Mouse (Mus musculus) CH12.LX (cell line): ENCODE data around the gene Eef1a1. TPM values are rescaled to one million over a fixed set of nuclear protein-coding genes. Genes with fewer than 3 reads are reported as not detected.

Source experiments
- DNase-seq: peaks from one replicate; pipeline ENCODE4 v3.0.0-alpha.2; 2013; ENCODE audit errors: extremely low read depth
- H3K27ac ChIP-seq: 2 replicates; pipeline ENCODE4 v1.5.1; 2012; ENCODE audit warnings: low read depth, mild to moderate bottlenecking, control low read depth, moderate library complexity; ENCODE audit not compliant: insufficient read depth
- H3K27me3 ChIP-seq: replicated peaks from 2 replicates; pipeline ENCODE3; 2012; ENCODE audit warnings: inconsistent platforms
- H3K36me3 ChIP-seq, 2 experiments: replicated peaks in 1 of 2; 2 replicates each; pipeline versions ENCODE3 to v1.6.1; 2012; ENCODE audit warnings: inconsistent platforms in 1 of 2, low read length in 1 of 2, mild to moderate bottlenecking in 1 of 2, mixed read lengths in 1 of 2, moderate library complexity in 1 of 2; ENCODE audit not compliant: control insufficient read depth in 1 of 2, insufficient read depth in 1 of 2
- H3K4me1 ChIP-seq, 2 experiments: 2 replicates each; pipeline ENCODE4 v1.6.1; 2012; ENCODE audit warnings: inconsistent platforms in 1 of 2, moderate library complexity in 1 of 2; ENCODE audit not compliant: insufficient read depth in 2 of 2, control insufficient read depth in 1 of 2
- H3K4me2 ChIP-seq: 2 replicates; pipeline ENCODE4 v1.6.1; 2012; ENCODE audit warnings: low read depth, mild to moderate bottlenecking, control low read depth; ENCODE audit not compliant: poor library complexity, insufficient read depth, severe bottlenecking
- H3K4me3 ChIP-seq, 3 experiments: fragments of 150-350 bp in 1 of 3; sonication (generic) in 1 of 3; replicated peaks in 1 of 3; 2 replicates each; pipeline versions ENCODE3 to v1.5.1; 2011 to 2012; ENCODE audit warnings: low read depth in 2 of 3, low read length in 2 of 3, mild to moderate bottlenecking in 2 of 3, moderate library complexity in 2 of 3, control low read depth in 1 of 3, improper control_type of control experiment in 1 of 3, inconsistent platforms in 1 of 3, mixed read lengths in 1 of 3; ENCODE audit not compliant: poor library complexity in 1 of 3
- H3K79me2 ChIP-seq: replicated peaks from 2 replicates; pipeline ENCODE4 v1.6.1; 2012; ENCODE audit warnings: mild to moderate bottlenecking, moderate library complexity; ENCODE audit not compliant: control insufficient read depth, poor library complexity, insufficient read depth, severe bottlenecking; ENCODE audit errors: extremely low read depth
- H3K9ac ChIP-seq: 2 replicates; pipeline ENCODE4 v1.6.1; 2012; ENCODE audit warnings: low read depth, mild to moderate bottlenecking, control low read depth, moderate library complexity; ENCODE audit not compliant: insufficient read depth
- H3K9me3 ChIP-seq: replicated peaks from 2 replicates; pipeline ENCODE3; 2012; ENCODE audit warnings: low read length, inconsistent platforms, mixed read lengths
- BHLHE40 ChIP-seq: IDR thresholded peaks from 2 replicates; pipeline ENCODE4 v1.6.1; 2011; ENCODE audit warnings: mild to moderate bottlenecking, low read depth, low read length, improper control_type of control experiment
- CHD1 ChIP-seq: IDR thresholded peaks from 2 replicates; pipeline ENCODE4 v1.6.1; 2012; ENCODE audit warnings: low read depth, low read length, improper control_type of control experiment, inconsistent platforms
- CHD2 ChIP-seq: IDR thresholded peaks from 2 replicates; pipeline ENCODE4 v1.6.1; 2011; ENCODE audit warnings: low read length, improper control_type of control experiment
- CTCF ChIP-seq, 2 experiments: IDR thresholded peaks in 1 of 2; conservative IDR thresholded peaks in 1 of 2; 2 replicates each; pipeline ENCODE4 v1.5.1; 2011 to 2012; ENCODE audit warnings: low read depth in 2 of 2, low read length in 2 of 2, improper control_type of control experiment in 1 of 2, inconsistent platforms in 1 of 2, mild to moderate bottlenecking in 1 of 2, moderate library complexity in 1 of 2
- E2F4 ChIP-seq: IDR thresholded peaks from 2 replicates; pipeline ENCODE4 v1.6.1; 2011; ENCODE audit warnings: low read depth, low read length, improper control_type of control experiment; ENCODE audit not compliant: insufficient replicate concordance
- ELF1 ChIP-seq: IDR thresholded peaks from 2 replicates; pipeline ENCODE4 v1.6.1; 2014; ENCODE audit warnings: low read depth, mild to moderate bottlenecking, inconsistent platforms, low read length, improper control_type of control experiment
- EP300 ChIP-seq: IDR thresholded peaks from 2 replicates; pipeline ENCODE4 v1.6.1; 2011; ENCODE audit warnings: low read length, improper control_type of control experiment
- ETS1 ChIP-seq: conservative IDR thresholded peaks from 2 replicates; pipeline ENCODE4 v1.6.1; 2012; ENCODE audit warnings: low read depth, mild to moderate bottlenecking, inconsistent platforms, low read length, improper control_type of control experiment, moderate library complexity
- GABPA ChIP-seq: IDR thresholded peaks from 2 replicates; pipeline ENCODE4 v1.6.1; 2012; ENCODE audit warnings: low read depth, low read length, improper control_type of control experiment, inconsistent platforms; ENCODE audit not compliant: insufficient replicate concordance
- HCFC1 ChIP-seq: IDR thresholded peaks from 2 replicates; pipeline ENCODE4 v1.6.1; 2012; ENCODE audit warnings: low read depth, mild to moderate bottlenecking, inconsistent platforms, low read length, improper control_type of control experiment
- IRF4 ChIP-seq: IDR thresholded peaks from 2 replicates; pipeline ENCODE4 v1.6.1; 2014; ENCODE audit warnings: low read depth, mild to moderate bottlenecking, inconsistent platforms, low read length, improper control_type of control experiment
- JUN ChIP-seq: IDR thresholded peaks from 2 replicates; pipeline ENCODE4 v1.6.1; 2011; ENCODE audit warnings: low read depth, mild to moderate bottlenecking, low read length, improper control_type of control experiment, moderate library complexity; ENCODE audit not compliant: insufficient read depth
- JUND ChIP-seq: conservative IDR thresholded peaks from 2 replicates; pipeline ENCODE4 v1.6.1; 2011; ENCODE audit warnings: low read depth, low read length, improper control_type of control experiment
- KAT2A ChIP-seq: IDR thresholded peaks from 2 replicates; pipeline ENCODE4 v1.6.1; 2012; ENCODE audit warnings: low read length, improper control_type of control experiment, inconsistent platforms; ENCODE audit not compliant: insufficient replicate concordance
- MAFK ChIP-seq: IDR thresholded peaks from 2 replicates; pipeline ENCODE4 v1.6.1; 2011; ENCODE audit warnings: low read length, improper control_type of control experiment; ENCODE audit not compliant: insufficient replicate concordance
- MAX ChIP-seq: IDR thresholded peaks from 2 replicates; pipeline ENCODE4 v1.6.1; 2011; ENCODE audit warnings: low read length, improper control_type of control experiment
- MAZ ChIP-seq: IDR thresholded peaks from 2 replicates; pipeline ENCODE4 v1.6.1; 2012; ENCODE audit warnings: low read depth, mild to moderate bottlenecking, inconsistent platforms, low read length, improper control_type of control experiment, moderate library complexity
- MEF2A ChIP-seq: IDR thresholded peaks from 2 replicates; pipeline ENCODE4 v1.6.1; 2014; ENCODE audit warnings: low read depth, mild to moderate bottlenecking, inconsistent platforms, low read length, improper control_type of control experiment, borderline replicate concordance
- MXI1 ChIP-seq: IDR thresholded peaks from 2 replicates; pipeline ENCODE4 v1.6.1; 2011; ENCODE audit warnings: mild to moderate bottlenecking, low read depth, low read length, improper control_type of control experiment
- MYC ChIP-seq: IDR thresholded peaks from 2 replicates; pipeline ENCODE4 v1.6.1; 2011; ENCODE audit warnings: low read depth, mild to moderate bottlenecking, improper control_type of control experiment, low read length
- NELFE ChIP-seq: IDR thresholded peaks from 2 replicates; pipeline ENCODE4 v1.6.1; 2011; ENCODE audit warnings: low read depth, low read length, improper control_type of control experiment
- NRF1 ChIP-seq: IDR thresholded peaks from 2 replicates; pipeline ENCODE4 v1.6.1; 2014; ENCODE audit warnings: low read depth, mild to moderate bottlenecking, inconsistent platforms, low read length, improper control_type of control experiment, moderate library complexity
- PAX5 ChIP-seq: IDR thresholded peaks from 2 replicates; pipeline ENCODE4 v1.6.1; 2012; ENCODE audit warnings: low read length, inconsistent platforms, mixed read lengths
- POLR2A ChIP-seq: IDR thresholded peaks from 2 replicates; pipeline ENCODE4 v1.6.1; 2011; ENCODE audit warnings: low read depth, mild to moderate bottlenecking, improper control_type of control experiment, low read length
- POLR2AphosphoS2 ChIP-seq: IDR thresholded peaks from 2 replicates; pipeline ENCODE4 v1.6.1; 2011; ENCODE audit warnings: low read depth, low read length, improper control_type of control experiment
- RAD21 ChIP-seq: IDR thresholded peaks from 2 replicates; pipeline ENCODE4 v1.6.1; 2011; ENCODE audit warnings: low read depth, mild to moderate bottlenecking, low read length, improper control_type of control experiment, moderate library complexity
- RCOR1 ChIP-seq: conservative IDR thresholded peaks from 2 replicates; pipeline ENCODE4 v1.6.1; 2012; ENCODE audit warnings: low read depth, mild to moderate bottlenecking, inconsistent platforms, low read length, improper control_type of control experiment
- SIN3A ChIP-seq: IDR thresholded peaks from 2 replicates; pipeline ENCODE4 v1.6.1; 2012; ENCODE audit warnings: low read length, improper control_type of control experiment, inconsistent platforms
- SMC3 ChIP-seq: IDR thresholded peaks from 2 replicates; pipeline ENCODE4 v1.6.1; 2011; ENCODE audit warnings: low read depth, low read length, improper control_type of control experiment
- TBP ChIP-seq: conservative IDR thresholded peaks from 2 replicates; pipeline ENCODE4 v1.6.1; 2011; ENCODE audit warnings: low read depth, low read length, improper control_type of control experiment
- TCF12 ChIP-seq: IDR thresholded peaks from 2 replicates; pipeline ENCODE4 v1.6.1; 2014; ENCODE audit warnings: low read depth, mild to moderate bottlenecking, inconsistent platforms, low read length, improper control_type of control experiment
- UBTF ChIP-seq: IDR thresholded peaks from 2 replicates; pipeline ENCODE4 v1.6.1; 2012; ENCODE audit warnings: low read depth, mild to moderate bottlenecking, inconsistent platforms, low read length, improper control_type of control experiment, moderate library complexity
- USF1 ChIP-seq: IDR thresholded peaks from 2 replicates; pipeline ENCODE4 v1.6.1; 2014; ENCODE audit warnings: low read depth, mild to moderate bottlenecking, inconsistent platforms, low read length, improper control_type of control experiment
- USF2 ChIP-seq: conservative IDR thresholded peaks from 2 replicates; pipeline ENCODE4 v1.6.1; 2011; ENCODE audit warnings: low read depth, low read length, improper control_type of control experiment
- ZC3H11A ChIP-seq: IDR thresholded peaks from 2 replicates; pipeline ENCODE4 v1.6.1; 2012; ENCODE audit warnings: low read depth, mild to moderate bottlenecking, inconsistent platforms, low read length, improper control_type of control experiment
- ZKSCAN1 ChIP-seq: IDR thresholded peaks from 2 replicates; pipeline ENCODE4 v1.6.1; 2012; ENCODE audit warnings: low read depth, inconsistent platforms, low read length, improper control_type of control experiment, borderline replicate concordance
- ZMIZ1 ChIP-seq: IDR thresholded peaks from 2 replicates; pipeline ENCODE4 v1.6.1; 2012; ENCODE audit warnings: low read depth, mild to moderate bottlenecking, inconsistent platforms, low read length, improper control_type of control experiment
- ZNF384 ChIP-seq: IDR thresholded peaks from 2 replicates; pipeline ENCODE4 v1.6.1; 2012; ENCODE audit warnings: low read depth, low read length, improper control_type of control experiment, inconsistent platforms
- dilution Hi-C: fragments of 300-500 bp; cut with MboI; formaldehyde crosslinking; loops from 2 replicates; pipeline ENCODE4 v1.14.3; 2020; ENCODE audit warnings: low sequenced_read_pairs; ENCODE audit not compliant: extremely low pct_unique_long_range_greater_than_20kb, extremely low pct_ligation_motif_present
- in situ Hi-C: fragments of 300-500 bp; cut with MboI; formaldehyde crosslinking; loops from 3 replicates; pipeline ENCODE4 v1.14.3; 2019; ENCODE audit warnings: low sequenced_read_pairs, low pct_ligation_motif_present, low pct_unique_long_range_greater_than_20kb, mixed read lengths
- polyA plus RNA-seq: library from polyadenylated mRNA; unstranded; fragments of >175 nt; gene quantifications from 2 replicates; pipeline ENCODE4 v1.2.1, GENCODE M21; 2012; ENCODE audit warnings: low read depth; ENCODE audit not compliant: insufficient read length
- total RNA-seq, 2 experiments: library from RNA; depleted of rRNA; stranded (reverse); fragments of 300-350 nt in 1 of 2; fragments of >200 nt in 1 of 2; gene quantifications; 2 replicates each; pipeline ENCODE4 v1.2.3; 2012 to 2014

Gene Eef1a1
- total and polyA plus RNA-seq, 3 experiments = 12,362 to 21,026 (median 18,409) TPM

DNA sequence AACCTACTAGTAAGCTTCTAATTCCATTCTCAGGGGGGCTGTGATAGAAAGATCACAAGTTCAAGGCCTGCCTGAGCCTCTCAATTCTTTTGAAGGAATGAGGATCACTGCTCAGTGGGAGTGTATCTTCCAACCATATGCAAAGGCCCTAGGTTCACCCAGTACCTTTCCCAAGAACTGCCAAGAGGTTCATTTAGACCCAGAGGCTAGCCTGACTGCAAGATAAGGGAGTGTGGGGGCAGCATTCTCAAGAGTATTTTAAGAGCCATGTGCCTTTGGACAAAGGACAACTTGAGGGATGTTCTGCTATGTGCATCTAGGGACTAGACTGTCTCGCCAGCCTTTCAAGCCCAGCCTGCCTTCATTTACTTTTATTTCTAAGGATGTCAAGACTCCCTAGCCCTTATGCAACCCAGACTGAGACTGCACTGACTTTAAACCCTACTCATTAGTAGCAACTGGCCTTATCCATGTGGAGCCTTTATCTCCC is 12.4 kb downstream of the Eef1a1 start:
- Histone ChIP-seq H3K27me3 (no peaks in the 10 kb centered on the region), H3K4me3 (no peak overlapping the region), H3K9me3 (no peaks in the 10 kb centered on the region), H3K9ac (no peak overlapping the region), H3K4me1 (peaks cover 0 to 7% of the 10 kb centered on the region in 2 experiments; a peak in 2 of 4 replicates), H3K27ac (peak overlapping the region; percentile 16; the same call in 1 of the 2 replicates), H3K4me2 (0 out of 2 replicates have a peak overlapping the region, but pooled peaks have one; percentile 3), H3K79me2 (peaks cover 30% of the 10 kb centered on the region), H3K36me3 (peaks cover 63 to 70% of the 10 kb centered on the region in 2 experiments)
- TF ChIP-seq GABPA (no peak), JUND (peak; percentile 30; the same call in 1 of the 2 replicates), RAD21 (no peak), SIN3A (peak; percentile 74), ZMIZ1 (peak; percentile 98), PAX5 (no peak), CTCF (conservative IDR thresholded peaks at IDR 0.05 in 1 of 2, IDR thresholded peaks at IDR 0.05 in 1 of 2; ENCODE audit: low read depth in 2 of 2, low read length in 2 of 2) (peak in 1 of 2 experiments; percentile 12; a peak in 2 of 4 replicates), JUN (no peak), CHD2 (peak; percentile 92), USF1 (no peak), MXI1 (peak; percentile 19; the same call in 1 of the 2 replicates), MAFK (peak; percentile 39; the same call in 1 of the 2 replicates), EP300 (no peak), ELF1 (no peak), USF2 (0 out of 2 replicates have a peak, but pooled peaks have one; percentile 1), MYC (no peak; the same call in 1 of the 2 replicates), TBP (no peak), IRF4 (no peak), BHLHE40 (peak; percentile 4; the same call in 1 of the 2 replicates), SMC3 (peak; percentile 1), ZKSCAN1 (no peak), KAT2A (0 out of 2 replicates have a peak, but pooled peaks have one; percentile 50), ZNF384 (no peak), NELFE (peak; percentile 63; the same call in 1 of the 2 replicates), MAZ (peak; percentile 71; the same call in 1 of the 2 replicates), MEF2A (no peak), HCFC1 (no peak), TCF12 (no peak), NRF1 (0 out of 2 replicates have a peak, but pooled peaks have one; percentile 8), ETS1 (peak; percentile 33; the same call in 1 of the 2 replicates), RCOR1 (peak; percentile 96), ZC3H11A (no peak), E2F4 (no peak), UBTF (0 out of 2 replicates have a peak, but pooled peaks have one; percentile 29), MAX (peak; percentile 70), POLR2A (peak; percentile 83), POLR2AphosphoS2 (peak; percentile 100), CHD1 (no peak; the same call in 1 of the 2 replicates)
- in situ Hi-C loops = no loop called here
- DNase-seq = peak; percentile 66
- dilution Hi-C loops = no loop called here
